Mouse (Mus musculus): ENCODE data around the gene Bahcc1.

The Bahcc1 gene

GRCm38 (mm10) chr11:120260769-120261150, 28.0 kb downstream of the Bahcc1 start:
- no peak for DNase-seq (ENCODE audit: low read depth, low spot score)

DNA sequence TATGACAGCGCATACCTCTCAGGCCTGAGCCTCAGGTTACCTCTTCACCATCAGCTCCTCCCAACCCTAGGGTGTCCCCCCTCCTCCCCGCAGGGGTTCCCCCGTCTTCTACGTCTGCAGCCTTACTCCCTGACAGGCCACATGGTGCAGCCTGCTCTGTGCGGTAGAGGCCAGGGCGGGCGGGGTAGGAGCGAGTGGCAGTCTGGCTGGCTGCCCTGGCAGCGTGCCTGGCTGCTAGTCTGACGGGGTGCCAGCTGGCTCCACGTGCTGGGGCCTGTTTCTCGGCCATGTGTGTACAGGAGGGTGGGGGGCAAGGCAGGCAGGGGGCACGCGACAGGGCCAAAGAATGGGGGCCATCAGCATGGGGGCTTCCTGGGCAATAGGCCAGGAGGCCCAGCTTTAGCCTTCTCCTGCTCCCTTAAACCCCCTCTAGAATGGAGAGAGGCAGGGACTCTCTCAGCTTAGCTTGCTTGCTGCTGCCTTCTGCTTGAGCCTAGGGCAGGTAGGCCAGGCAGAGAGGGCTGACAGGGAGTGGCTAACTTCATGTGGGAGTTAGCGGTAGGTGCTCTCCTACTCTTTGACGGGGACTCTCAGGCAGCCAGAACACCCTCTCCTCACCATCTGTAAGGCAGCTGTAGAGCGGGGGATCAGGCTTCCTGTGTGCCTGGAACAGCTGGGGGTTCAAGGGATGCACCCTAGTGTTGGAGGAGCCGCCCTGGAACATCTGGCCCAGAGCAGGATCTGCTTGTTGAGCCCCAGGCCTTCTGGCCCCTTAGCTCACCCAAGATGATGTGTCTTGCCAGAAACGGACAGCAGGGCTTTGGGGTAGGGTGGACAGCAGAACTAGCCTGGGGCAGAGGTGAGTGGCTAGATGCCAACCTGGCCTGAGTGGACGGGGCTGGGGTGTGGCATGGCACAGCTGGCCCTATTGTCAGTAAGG, 28.9 kb downstream of the Bahcc1 start:
- no peak for DNase-seq (ENCODE audit: low read depth, low spot score)

- DNase-seq (ENCODE audit: low read depth, low spot score): peak; percentile 78
Measured at GRCm38 (mm10) chr11:120262356-120262901, 29.7 kb downstream of the Bahcc1 start.

DNA sequence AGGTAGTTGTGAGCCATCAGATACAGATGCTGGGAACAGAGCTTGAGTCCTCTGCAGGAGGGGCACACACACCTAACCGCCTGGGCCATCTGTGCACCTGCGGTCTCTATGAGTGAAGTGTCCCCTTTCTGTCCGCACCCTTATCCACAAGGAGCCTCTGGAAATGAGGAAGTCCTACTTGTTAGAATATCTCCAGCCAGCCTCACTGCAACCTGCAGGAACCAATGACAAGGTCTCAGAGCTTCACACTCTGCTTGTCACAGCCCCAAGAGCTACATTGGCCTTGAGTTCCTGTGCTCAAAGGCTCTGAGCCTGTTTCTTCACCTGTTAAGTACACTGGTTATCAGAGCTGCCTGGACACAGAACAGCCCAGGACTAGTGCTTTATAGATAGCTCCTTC, 30.4 kb downstream of the Bahcc1 start:
- DNase-seq (ENCODE audit: low read depth, low spot score): no peak

DNA sequence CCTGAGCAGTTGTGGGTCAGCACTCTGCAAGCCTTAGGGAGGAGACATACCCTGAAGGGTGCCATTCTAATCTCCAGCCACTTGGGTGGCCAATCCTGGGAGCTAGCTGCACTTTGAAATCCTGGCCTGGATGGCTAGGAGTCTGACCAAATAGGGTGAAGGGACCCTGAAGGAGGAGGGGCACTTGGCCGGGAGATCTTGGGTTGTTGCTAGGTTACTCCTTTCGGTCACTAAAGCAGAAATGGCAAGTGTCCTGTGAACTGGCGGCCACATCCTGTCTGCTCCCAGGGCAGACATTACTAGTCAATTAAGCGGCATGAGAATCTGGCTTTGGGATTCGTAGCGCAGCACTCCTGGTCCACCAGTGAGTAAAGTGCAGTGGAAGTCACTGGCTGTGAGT, 31.3 kb downstream of the Bahcc1 start:
- no peak for DNase-seq (ENCODE audit: low read depth, low spot score)

DNA sequence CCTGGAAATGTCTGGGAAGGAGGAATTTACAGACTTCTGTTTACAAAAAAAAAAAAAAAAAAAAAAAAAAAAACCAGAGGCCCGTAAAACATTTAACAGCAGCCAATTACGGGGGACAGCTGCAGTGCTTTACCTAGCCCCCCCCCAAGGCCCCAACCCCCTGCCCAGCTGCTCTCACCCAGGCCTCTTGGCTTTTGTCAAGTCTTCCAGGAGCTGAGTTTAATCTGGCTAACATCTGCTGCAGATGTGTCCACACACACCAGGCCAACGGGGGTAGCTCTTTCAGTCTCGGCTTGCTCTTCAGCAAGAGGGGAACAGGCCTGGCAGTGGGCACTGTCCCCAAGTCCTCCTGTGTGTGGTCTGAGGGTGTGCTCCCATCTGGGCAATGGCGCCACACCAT, 32.7 kb downstream of the Bahcc1 start:
- DNase-seq (ENCODE audit: low read depth, low spot score): no peak

DNA sequence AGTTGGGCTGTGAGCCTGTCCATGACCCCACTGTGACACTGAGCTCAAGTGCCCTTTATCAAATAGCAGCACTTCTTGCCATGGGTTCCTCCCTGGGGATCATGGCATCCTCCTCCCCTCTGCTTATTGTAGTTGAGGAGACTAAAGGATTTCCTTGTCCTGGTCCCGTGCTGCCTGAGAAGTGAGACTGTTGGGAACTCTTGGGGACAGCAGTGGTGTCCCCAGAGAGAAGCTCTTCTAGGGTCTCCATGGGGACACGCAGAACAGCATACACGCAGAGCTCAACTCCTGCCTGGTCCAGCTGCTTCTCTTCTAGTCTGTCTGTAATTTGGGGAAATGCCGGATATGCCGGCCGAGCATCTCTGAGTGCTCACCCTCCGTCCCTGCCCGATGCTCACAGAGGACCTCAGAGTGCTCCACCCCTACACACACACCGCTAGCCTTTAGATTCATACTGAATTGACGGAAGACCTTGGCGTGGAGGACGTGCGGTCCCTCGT, 33.6 kb downstream of the Bahcc1 start:
- no peak for DNase-seq (ENCODE audit: low read depth, low spot score)

DNA sequence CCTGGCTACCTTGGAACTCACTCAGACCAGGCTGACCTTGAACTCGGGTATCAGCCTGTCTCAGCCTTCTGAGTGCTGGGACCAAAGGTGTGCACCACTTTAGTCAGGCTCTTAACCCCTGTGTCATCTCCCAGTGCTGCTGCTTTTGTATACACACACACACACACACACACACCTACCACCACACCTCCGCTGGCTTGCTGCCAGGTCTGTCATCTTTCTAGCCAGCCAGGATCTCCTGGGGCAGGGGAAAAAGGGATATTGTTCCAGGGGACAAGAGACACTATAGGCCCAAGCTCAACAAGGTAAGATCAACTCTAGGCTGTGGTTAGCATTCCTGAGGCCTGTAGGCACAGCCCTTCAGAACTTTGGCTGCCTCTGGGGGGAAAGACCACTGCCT, 34.5 kb downstream of the Bahcc1 start:
- DNase-seq (ENCODE audit: low read depth, low spot score): no peak

GRCm38 (mm10) chr11:120267676-120268075, 34.9 kb downstream of the Bahcc1 start:
- no peak for DNase-seq (ENCODE audit: low read depth, low spot score)

GRCm38 (mm10) chr11:120268195-120268967, 35.6 kb downstream of the Bahcc1 start:
- peak; percentile 45 for DNase-seq (ENCODE audit: low read depth, low spot score)

- no peak for DNase-seq (ENCODE audit: low read depth, low spot score)
Measured at GRCm38 (mm10) chr11:120269007-120269406, 36.3 kb downstream of the Bahcc1 start.

GRCm38 (mm10) chr11:120269498-120270104, 36.9 kb downstream of the Bahcc1 start:
- no peak for DNase-seq (ENCODE audit: low read depth, low spot score)

DNA sequence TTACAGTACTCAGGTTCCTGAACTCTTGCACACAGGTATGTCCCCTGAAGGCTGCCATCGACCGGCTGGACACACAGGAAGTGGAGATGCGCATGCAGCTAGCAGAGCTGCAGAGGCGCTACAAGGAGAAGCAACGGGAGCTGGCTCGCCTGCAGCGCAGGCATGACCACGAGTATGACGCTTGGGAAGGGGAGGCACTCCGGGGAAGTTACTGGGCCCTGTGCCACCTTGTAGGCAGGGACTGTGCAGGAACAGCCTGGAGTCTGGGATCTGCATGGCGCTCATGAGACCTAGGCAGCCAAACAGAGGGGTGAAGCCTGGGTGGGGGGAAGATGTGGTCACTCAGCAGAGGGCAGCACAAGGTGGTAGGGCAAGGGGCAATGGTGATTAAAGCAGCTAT, 46.6 kb downstream of the Bahcc1 start:
- no peak for DNase-seq (ENCODE audit: low read depth, low spot score)

DNA sequence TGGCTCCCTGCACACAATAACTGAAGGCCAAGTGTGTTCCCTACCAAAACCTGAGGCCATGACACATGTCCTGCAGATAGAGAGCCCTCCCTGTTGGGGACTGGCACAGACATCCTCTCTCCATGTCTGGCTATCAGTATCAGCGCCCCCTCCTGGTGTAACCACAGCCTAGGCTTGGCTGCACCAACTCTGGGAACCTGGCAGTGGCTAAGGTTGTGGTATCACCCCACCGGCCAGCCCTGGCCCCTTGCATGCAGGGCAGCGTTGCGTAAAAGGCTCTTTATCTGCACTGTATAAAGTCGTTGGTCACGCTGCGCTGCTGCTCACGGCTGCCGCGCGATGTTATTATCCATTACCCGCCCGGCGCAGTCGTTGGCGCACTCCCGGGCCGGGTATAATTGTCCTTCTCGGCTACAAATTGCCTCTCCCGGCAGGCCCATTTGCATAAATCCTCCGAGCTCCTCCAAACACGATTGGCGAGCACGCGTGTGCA, 47.6 kb downstream of the Bahcc1 start:
- DNase-seq (ENCODE audit: low read depth, low spot score): peak; percentile 72

- DNase-seq (ENCODE audit: low read depth, low spot score): no peak
Measured at GRCm38 (mm10) chr11:120280774-120281173, 48.0 kb downstream of the Bahcc1 start.

GRCm38 (mm10) chr11:120281197-120281596, 48.5 kb downstream of the Bahcc1 start:
- no peak for DNase-seq (ENCODE audit: low read depth, low spot score)

DNA sequence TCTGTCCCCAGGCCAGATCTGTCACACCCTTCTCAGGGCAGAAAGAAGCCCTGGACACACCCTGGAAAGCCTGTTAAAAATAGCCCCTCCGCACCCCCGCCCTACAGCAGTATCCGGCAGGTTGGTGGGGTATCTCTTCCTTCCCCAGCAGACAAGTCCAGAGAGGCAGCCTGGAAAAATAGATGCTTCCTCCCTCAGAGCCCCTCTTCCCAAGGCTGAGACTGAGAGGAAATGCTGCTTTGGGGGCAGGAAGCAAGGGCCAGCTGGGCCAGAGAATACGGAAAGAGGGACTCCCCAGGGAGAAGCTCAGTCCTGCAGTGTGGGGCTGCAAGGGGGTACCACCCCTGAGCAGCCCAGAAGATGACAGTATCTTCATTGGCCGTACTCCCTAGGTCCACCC, 50.8 kb downstream of the Bahcc1 start:
- DNase-seq (ENCODE audit: low read depth, low spot score): no peak

DNA sequence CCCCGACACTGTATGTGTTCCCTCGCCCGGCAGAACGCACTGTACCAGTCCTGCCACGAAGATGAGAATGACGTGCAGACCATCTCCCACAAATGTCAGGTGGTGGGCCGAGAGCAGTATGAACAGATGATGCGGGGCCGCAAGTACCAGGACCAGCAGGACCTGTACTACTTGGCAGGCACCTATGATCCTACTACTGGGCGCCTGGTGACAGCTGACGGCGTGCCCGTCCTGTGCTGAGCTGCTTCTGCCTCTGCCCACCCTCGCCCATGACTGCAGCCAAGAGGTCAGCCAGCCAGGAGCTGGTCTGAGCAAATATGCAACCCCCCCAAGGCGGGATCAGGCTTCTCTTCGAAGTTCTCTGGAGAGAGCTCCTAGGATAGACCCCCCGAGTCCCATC, 56.9 kb downstream of the Bahcc1 start:
- no peak for DNase-seq (ENCODE audit: low read depth, low spot score)

DNA sequence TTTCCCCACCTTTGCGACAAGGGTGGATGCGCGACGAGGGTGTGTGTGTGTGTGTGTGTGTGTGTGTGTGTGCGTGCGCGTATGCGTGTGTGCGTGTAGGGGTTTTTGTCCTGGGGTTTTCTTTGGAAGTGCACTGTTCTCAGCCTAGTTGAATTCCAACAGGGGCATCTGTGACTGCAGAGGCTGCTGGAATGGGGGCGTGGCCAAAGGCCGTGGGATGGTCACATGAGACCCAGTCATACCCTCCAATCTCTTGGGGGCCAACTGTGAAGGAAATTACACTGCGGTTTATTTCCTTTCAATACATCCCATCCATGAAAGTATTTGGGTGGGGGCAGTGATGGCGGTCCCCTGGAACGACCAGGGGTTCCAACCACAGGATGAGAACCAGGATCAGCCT, 57.5 kb downstream of the Bahcc1 start:
- peak; percentile 74 for DNase-seq (ENCODE audit: low read depth, low spot score)

DNA sequence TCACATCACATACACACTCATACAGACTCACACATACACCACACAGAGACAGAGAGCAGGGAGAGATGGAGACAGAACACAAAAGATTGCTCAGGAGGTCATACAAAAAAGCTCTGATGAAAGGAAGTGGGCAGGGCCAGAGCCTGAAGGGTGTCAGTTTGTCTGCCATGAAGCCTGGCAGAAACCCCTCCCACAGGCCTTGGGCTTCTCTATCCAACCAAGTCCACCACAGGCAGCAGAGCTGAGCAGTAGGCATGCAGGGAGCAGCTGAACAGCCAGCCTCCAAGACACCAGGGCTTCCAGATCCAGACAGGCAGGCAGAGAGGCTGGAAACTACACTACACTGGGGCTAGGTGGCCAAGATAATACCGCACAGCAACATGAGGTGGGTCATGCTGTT, 61.0 kb downstream of the Bahcc1 start:
- no peak for DNase-seq (ENCODE audit: low read depth, low spot score)

DNA sequence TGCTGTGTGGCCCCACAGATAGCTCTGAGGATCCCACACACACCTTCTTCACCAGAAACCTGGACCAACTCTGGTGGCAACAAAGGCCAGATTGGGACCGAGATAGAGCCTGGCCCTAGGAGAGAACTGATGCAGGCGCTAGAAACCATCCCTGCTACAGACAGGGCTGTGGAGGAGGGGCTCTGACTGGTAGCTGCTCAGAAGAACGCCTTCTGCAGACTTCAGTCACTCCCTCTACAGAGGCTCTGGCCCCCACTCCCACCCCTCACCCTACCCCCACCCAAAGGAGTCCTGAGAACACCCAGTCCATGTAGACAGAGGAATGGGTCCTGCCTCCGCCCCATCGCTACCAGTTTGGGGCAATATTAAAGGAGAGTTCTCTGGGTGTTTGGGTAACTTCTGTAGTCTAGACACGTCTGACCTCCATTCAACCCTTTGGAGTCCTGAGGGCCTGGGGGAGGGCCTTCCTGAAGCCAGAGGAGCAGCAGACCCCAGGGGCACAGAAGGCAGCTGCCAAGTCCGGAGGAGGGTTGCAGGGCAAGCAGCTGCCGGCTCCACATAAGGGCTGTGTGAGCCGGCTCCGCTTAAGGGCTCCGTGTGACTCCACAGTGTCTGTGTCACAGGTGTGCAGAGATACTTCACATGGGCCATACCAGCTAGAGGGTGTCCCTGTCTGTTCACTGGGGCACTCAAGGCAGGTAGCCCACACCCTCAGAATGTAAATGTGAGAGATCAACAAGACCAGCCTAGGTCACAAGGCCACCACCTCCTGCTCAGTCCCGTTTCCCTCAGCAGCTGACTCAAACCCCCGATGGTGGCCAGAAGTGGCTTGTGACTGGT, 63.8 kb downstream of the Bahcc1 start:
- no peak for DNase-seq (ENCODE audit: low read depth, low spot score)
